Comparison of ENCODE assay signal across 18 mouse cellular contexts in genomic region chr2:57110401-57110800, GRCm38 (mm10). TPM values are rescaled to one million over a fixed set of nuclear protein-coding genes. Genes with fewer than 3 reads are reported as not detected.
A peak's percentile ranks its signal among the peaks of the same experiment; 100 is the strongest.
DNase-seq lines count a peak whose midpoint lies in the region; ATAC-seq and TF ChIP-seq lines count a peak whose summit lies in the region.
"Had no signal": no experiment of that assay in that cellular context is flagged by ENCODE, and none has a peak within 500 bp of the region (broad histone marks: within the 10 kb centered on the region; RNA-seq: fewer than 3 reads in every experiment).

No protein-coding gene starts in this region.

- no peak overlapping the region for H3K4me2 ChIP-seq in forebrain, postnatal 0 days (ENCODE audit: low read depth)
- H3K4me2 ChIP-seq in midbrain, embryonic 13.5 days (replicated peaks), result peak overlapping the region; percentile 31
- no peak overlapping the region for H3K4me2 ChIP-seq in liver, embryonic 11.5 days
- H3K4me2 ChIP-seq: limb, embryonic 13.5 days; liver, embryonic 15.5 days had no signal

- no peak for TF ChIP-seq POLR2A in kidney, adult 2 months (IDR thresholded peaks at IDR 0.05; ENCODE audit: low read depth, low read length)

- H3K27me3 ChIP-seq in heart, embryonic 10.5 days (ENCODE audit: insufficient read depth, poor library complexity, severe bottlenecking), result peaks cover 86% of the 10 kb centered on the region
- peaks cover 69% of the 10 kb centered on the region for H3K27me3 ChIP-seq in forebrain, postnatal 0 days (ENCODE audit: insufficient read depth, low read length)
- H3K27me3 ChIP-seq in midbrain, embryonic 13.5 days, result peaks cover 89% of the 10 kb centered on the region
- H3K27me3 ChIP-seq in kidney, adult 2 months (replicated peaks; ENCODE audit: control insufficient read depth, insufficient read depth, low read length), result peaks cover 4% of the 10 kb centered on the region
- peaks cover 85% of the 10 kb centered on the region for H3K27me3 ChIP-seq in liver, embryonic 11.5 days (replicated peaks; ENCODE audit: control insufficient read depth, insufficient read depth, low read length)

- TF ChIP-seq CTCF in forebrain, postnatal 0 days (IDR thresholded peaks at IDR 0.05; ENCODE audit: low read depth), result no peak
- TF ChIP-seq CTCF in kidney, adult 2 months (conservative IDR thresholded peaks at IDR 0.05; ENCODE audit: insufficient read depth, insufficient read length, low read depth, low read length), result no peak

- H3K4me1 ChIP-seq in heart, embryonic 10.5 days, result peaks cover 11% of the 10 kb centered on the region; the same call in 1 of the 2 replicates
- peaks cover 4% of the 10 kb centered on the region; the same call in 1 of the 2 replicates for H3K4me1 ChIP-seq in forebrain, postnatal 0 days (ENCODE audit: insufficient read depth)
- H3K4me1 ChIP-seq in midbrain, embryonic 13.5 days (replicated peaks), result peaks cover 50% of the 10 kb centered on the region
- 0 out of 2 replicates have a peak, but pooled peaks cover under 1% of the 10 kb centered on the region for H3K4me1 ChIP-seq in kidney, adult 2 months (ENCODE audit: control insufficient read depth, insufficient read depth, low read length)
- H3K4me1 ChIP-seq in liver, embryonic 11.5 days (replicated peaks; ENCODE audit: control insufficient read depth, insufficient read depth, low read length), result no peaks in the 10 kb centered on the region

- no peak for ATAC-seq in forebrain, postnatal 0 days
- ATAC-seq in midbrain, embryonic 13.5 days, result no peak
- ATAC-seq in liver, embryonic 11.5 days (replicated peaks; ENCODE audit: low FRiP score), result no peak
- ATAC-seq: lung, postnatal 0 days had no signal

- H3K36me3 ChIP-seq in heart, embryonic 10.5 days, result no peaks in the 10 kb centered on the region
- no peaks in the 10 kb centered on the region for H3K36me3 ChIP-seq in forebrain, postnatal 0 days (ENCODE audit: insufficient read depth)
- H3K36me3 ChIP-seq in midbrain, embryonic 13.5 days, result no peaks in the 10 kb centered on the region
- no peaks in the 10 kb centered on the region for H3K36me3 ChIP-seq in kidney, adult 2 months (ENCODE audit: control insufficient read depth, insufficient read depth, low read length)
- H3K36me3 ChIP-seq in liver, embryonic 11.5 days (ENCODE audit: control insufficient read depth, insufficient read depth, low read length), result no peaks in the 10 kb centered on the region
- H3K36me3 ChIP-seq: limb, embryonic 13.5 days; liver, embryonic 15.5 days had no signal

- no peak overlapping the region for H3K27ac ChIP-seq in heart, embryonic 10.5 days
- no peak overlapping the region for H3K27ac ChIP-seq in forebrain, postnatal 0 days (ENCODE audit: low read depth, low read length)
- H3K27ac ChIP-seq in midbrain, embryonic 13.5 days, result peak overlapping the region; percentile 56; the same call in 1 of the 2 replicates
- no peak overlapping the region for H3K27ac ChIP-seq in kidney, adult 2 months (ENCODE audit: insufficient read depth, low read depth, low read length)
- H3K27ac ChIP-seq in liver, embryonic 11.5 days (ENCODE audit: low read depth, low read length), result no peak overlapping the region
- H3K27ac ChIP-seq: limb, embryonic 13.5 days; liver, embryonic 15.5 days had no signal

- WGBS in heart, embryonic 10.5 days, result 6% methylated on average over 16 of the region's 16 CpGs
- 45% methylated on average over 16 of the region's 16 CpGs for WGBS in forebrain, postnatal 0 days
- 8% methylated on average over 16 of the region's 16 CpGs for WGBS in midbrain, embryonic 13.5 days
- 39% methylated on average over 16 of the region's 16 CpGs for WGBS in kidney, adult 2 months
- 10% methylated on average over 16 of the region's 16 CpGs for WGBS in liver, embryonic 11.5 days

- H3K9ac ChIP-seq in forebrain, postnatal 0 days, result 0 out of 2 replicates have a peak overlapping the region, but pooled peaks have one; percentile 1
- no peak overlapping the region for H3K9ac ChIP-seq in midbrain, embryonic 13.5 days (replicated peaks)
- no peak overlapping the region for H3K9ac ChIP-seq in liver, embryonic 11.5 days (ENCODE audit: low read depth, low read length)
- H3K9ac ChIP-seq: limb, embryonic 13.5 days; liver, embryonic 15.5 days had no signal

- no peaks in the 10 kb centered on the region for H3K9me3 ChIP-seq in heart, embryonic 10.5 days
- no peaks in the 10 kb centered on the region for H3K9me3 ChIP-seq in forebrain, postnatal 0 days (ENCODE audit: low read length)
- H3K9me3 ChIP-seq in midbrain, embryonic 13.5 days, result no peaks in the 10 kb centered on the region
- H3K9me3 ChIP-seq in liver, embryonic 11.5 days (ENCODE audit: control insufficient read depth, low read length), result no peaks in the 10 kb centered on the region
- H3K9me3 ChIP-seq: limb, embryonic 13.5 days; liver, embryonic 15.5 days had no signal

- H3K4me3 ChIP-seq in heart, embryonic 10.5 days, result no peak overlapping the region
- peak overlapping the region; percentile 11; the same call in 1 of the 2 replicates for H3K4me3 ChIP-seq in forebrain, postnatal 0 days (ENCODE audit: low read depth, low read length)
- peak overlapping the region; percentile 63 for H3K4me3 ChIP-seq in midbrain, embryonic 13.5 days (replicated peaks)
- H3K4me3 ChIP-seq in kidney, adult 2 months (ENCODE audit: insufficient read depth, low read depth, low read length), result no peak overlapping the region
- no peak overlapping the region for H3K4me3 ChIP-seq in liver, embryonic 11.5 days (ENCODE audit: low read depth, low read length)
- H3K4me3 ChIP-seq: limb, embryonic 13.5 days; liver, embryonic 15.5 days; myocyte had no signal

- peak; percentile 74 for DNase-seq in heart, embryonic 10.5 days (ENCODE audit: low spot score)
- DNase-seq in heart, adult 11 months, result no peak
- peak; percentile 11 for DNase-seq in ZHBTc4 (ENCODE audit: low read depth, low spot score)
- DNase-seq in forebrain, postnatal 0 days, result no peak
- no peak for DNase-seq in urinary bladder, adult 18-20 months (ENCODE audit: low spot score in 2 of 2)
- DNase-seq in kidney, adult 2 months, result no peak
- DNase-seq in liver, embryonic 11.5 days (ENCODE audit: low spot score), result no peak
- DNase-seq: adrenal gland, postnatal 25 days; cerebellum, adult 2 months; gastrocnemius, postnatal 14 days; heart, postnatal 10 days; spleen, adult 18-20 months; thymus, adult 2 months had no signal

RNA-seq across cellular contexts. Expression of gene Nr4a2, which starts 13.4 kb away (rescaled TPM):
- polyA plus RNA-seq in heart, embryonic 10.5 days (2016; fragmentation: Nextera tagmentation; extraction: Ambion mirVana), result 2.3 and 3.4 TPM in 2 replicates
- total RNA-seq in forebrain, postnatal 0 days (2014; rRNA removed), result 26.4 and 30.6 TPM in 2 replicates
- polyA plus RNA-seq in forebrain, postnatal 0 days (2015; fragmentation: Nextera tagmentation; extraction: Ambion mirVana), result 25.1 and 59.4 TPM in 2 replicates
- polyA plus RNA-seq in midbrain, embryonic 13.5 days (2015; fragmentation: Nextera tagmentation; extraction: Ambion mirVana), result 39.8 and 49.1 TPM in 2 replicates
- 0.33 and 1.0 TPM in 2 replicates for polyA plus RNA-seq in kidney, adult 2 months (2012; rRNA removed)
- 2.0 and 2.1 TPM in 2 replicates for polyA plus RNA-seq in liver, embryonic 11.5 days (2014; fragmentation: Nextera tagmentation; extraction: Ambion mirVana)

Comparison
In these comparisons a context has a peak if more than half of its experiments do, and no peak if none do; other contexts are left out.
1. DNase-seq: peak in heart, embryonic 10.5 days (single experiment) and ZHBTc4 (single experiment); none in heart, adult 11 months (single experiment), forebrain, postnatal 0 days (single experiment), urinary bladder, adult 18-20 months (0 of 2), kidney, adult 2 months (single experiment) and liver, embryonic 11.5 days (single experiment).
2. H3K4me3 ChIP-seq: peak in forebrain, postnatal 0 days (single experiment) and midbrain, embryonic 13.5 days (single experiment); none in heart, embryonic 10.5 days (single experiment), kidney, adult 2 months (single experiment) and liver, embryonic 11.5 days (single experiment).